Mouse (Mus musculus) neural tube, embryonic 13.5 days (tissue): ENCODE results near the gene Sucla2. TPM values are rescaled to one million over a fixed set of nuclear protein-coding genes. Genes with fewer than 3 reads are reported as not detected.
"Not testable (repeated sequence)": the region's sequence is repeated elsewhere in the genome, so short reads cannot be mapped to it uniquely, and the experiment has no call there.

Source experiments
- ATAC-seq: fragments of 200-750 bp; cut with Nextera tagmentation; 2 replicates; pipeline ENCODE4 v1.8.0; 2017; ENCODE audit warnings: low read depth, mild to moderate bottlenecking, moderate TSS enrichment, moderate library complexity
- H3K27ac ChIP-seq: fragments of 300-500 bp; sonication (generic); replicated peaks from 2 replicates; pipeline ENCODE4 v1.5.1; 2015; ENCODE audit warnings: moderate library complexity, mild to moderate bottlenecking, inconsistent platforms
- H3K27me3 ChIP-seq: fragments of 300-500 bp; sonication (generic); 2 replicates; pipeline ENCODE4 v1.6.1; 2015; ENCODE audit warnings: mild to moderate bottlenecking, inconsistent platforms
- H3K36me3 ChIP-seq: fragments of 300-500 bp; sonication (generic); 2 replicates; pipeline ENCODE4 v1.6.1; 2015; ENCODE audit warnings: mild to moderate bottlenecking, inconsistent platforms
- H3K4me1 ChIP-seq: fragments of 300-500 bp; sonication (generic); replicated peaks from 2 replicates; pipeline ENCODE4 v1.6.1; 2015; ENCODE audit warnings: inconsistent platforms
- H3K4me2 ChIP-seq: fragments of 300-500 bp; sonication (generic); 2 replicates; pipeline ENCODE4 v1.6.1; 2015; ENCODE audit warnings: inconsistent platforms, mild to moderate bottlenecking, moderate library complexity
- H3K4me3 ChIP-seq: fragments of 300-500 bp; sonication (generic); 2 replicates; pipeline ENCODE4 v1.5.1; 2015; ENCODE audit warnings: mild to moderate bottlenecking, inconsistent platforms
- H3K9ac ChIP-seq: fragments of 300-500 bp; sonication (generic); 2 replicates; pipeline ENCODE4 v1.6.1; 2015; ENCODE audit warnings: moderate library complexity, mild to moderate bottlenecking, inconsistent platforms
- H3K9me3 ChIP-seq: fragments of 300-500 bp; sonication (generic); 2 replicates; pipeline ENCODE4 v1.6.1; 2016; ENCODE audit warnings: inconsistent platforms
- whole genome bisulfite sequencing: fragments of 180-500 bp; shearing (Covaris S2); methylation state at CpG from one replicate; pipeline ENCODE4 v1.1.7; 2015; 5-methylcytosine and 5-hydroxymethylcytosine counted together
- polyA plus RNA-seq: library from polyadenylated mRNA; unstranded; fragments of >200 nt; fragmentation: Nextera tagmentation; extraction: Ambion mirVana; gene quantifications from 2 replicates; pipeline ENCODE4 v1.2.1, GENCODE M21; 2015

The Sucla2 gene
- polyA plus RNA-seq, 1 experiment from 2014 or later = 118 TPM

GRCm38 (mm10) chr14:73533755-73534465, 8.8 kb downstream of the Sucla2 start:
- Histone ChIP-seq H3K4me2 (no peak overlapping the region), H3K9me3 (no peaks in the 10 kb centered on the region), H3K36me3 (no peaks in the 10 kb centered on the region), H3K4me3 (no peak overlapping the region), H3K27me3 (peaks cover 13% of the 10 kb centered on the region), H3K4me1 (no peaks in the 10 kb centered on the region), H3K27ac (no peak overlapping the region), H3K9ac (no peak overlapping the region)
- WGBS = 73% methylated on average over 6 of the region's 6 CpGs
- ATAC-seq = no peak

GRCm38 (mm10) chr14:73535641-73536040, 10.5 kb downstream of the Sucla2 start:
- Histone ChIP-seq H3K9ac (no peak overlapping the region), H3K4me3 (no peak overlapping the region), H3K27ac (no peak overlapping the region), H3K27me3 (peaks cover 5% of the 10 kb centered on the region; the same call in 1 of the 2 replicates), H3K4me1 (no peaks in the 10 kb centered on the region), H3K9me3 (no peaks in the 10 kb centered on the region), H3K4me2 (no peak overlapping the region), H3K36me3 (no peaks in the 10 kb centered on the region)
- ATAC-seq = no peak
- WGBS = 95% methylated on average over 2 of the region's 2 CpGs

DNA sequence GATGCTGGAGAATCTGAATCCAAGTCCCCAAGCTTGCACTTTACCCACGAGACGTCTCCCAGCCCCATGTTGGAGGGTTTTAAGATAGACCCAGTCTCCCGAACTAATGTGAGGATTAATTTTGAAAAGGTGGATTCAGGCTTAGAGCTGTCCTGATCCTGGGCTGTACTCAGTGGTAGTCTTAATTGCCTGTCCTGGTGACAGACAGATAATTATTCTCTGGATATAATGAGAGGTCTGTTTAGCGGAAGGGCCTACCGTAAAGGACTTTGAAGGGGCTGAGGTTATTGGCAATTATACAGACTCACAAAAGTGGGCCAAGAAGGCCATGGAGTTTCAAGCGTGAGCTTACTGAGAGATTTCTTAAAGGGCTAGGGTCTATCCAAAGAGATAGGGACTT, 18.7 kb downstream of the Sucla2 start:
- Histone ChIP-seq H3K4me1 (no peaks in the 10 kb centered on the region), H3K4me2 (no peak overlapping the region), H3K27ac (no peak overlapping the region), H3K9ac (no peak overlapping the region), H3K9me3 (no peaks in the 10 kb centered on the region), H3K4me3 (no peak overlapping the region), H3K27me3 (no peaks in the 10 kb centered on the region), H3K36me3 (no peaks in the 10 kb centered on the region)
- no peak for ATAC-seq
- 60% methylated on average over 6 of the region's 6 CpGs for WGBS

GRCm38 (mm10) chr14:73547034-73547433, 21.9 kb downstream of the Sucla2 start:
- H3K27me3 ChIP-seq = no peaks in the 10 kb centered on the region
- H3K4me3 ChIP-seq = no peak overlapping the region
- 66% methylated on average over 4 of the region's 4 CpGs for WGBS
- H3K27ac ChIP-seq = no peak overlapping the region
- H3K4me2 ChIP-seq = no peak overlapping the region
- no peaks in the 10 kb centered on the region for H3K36me3 ChIP-seq
- no peaks in the 10 kb centered on the region for H3K9me3 ChIP-seq
- 0 out of 2 replicates have a peak, but pooled peaks cover under 1% of the 10 kb centered on the region for H3K4me1 ChIP-seq
- no peak for ATAC-seq
- no peak overlapping the region for H3K9ac ChIP-seq

DNA sequence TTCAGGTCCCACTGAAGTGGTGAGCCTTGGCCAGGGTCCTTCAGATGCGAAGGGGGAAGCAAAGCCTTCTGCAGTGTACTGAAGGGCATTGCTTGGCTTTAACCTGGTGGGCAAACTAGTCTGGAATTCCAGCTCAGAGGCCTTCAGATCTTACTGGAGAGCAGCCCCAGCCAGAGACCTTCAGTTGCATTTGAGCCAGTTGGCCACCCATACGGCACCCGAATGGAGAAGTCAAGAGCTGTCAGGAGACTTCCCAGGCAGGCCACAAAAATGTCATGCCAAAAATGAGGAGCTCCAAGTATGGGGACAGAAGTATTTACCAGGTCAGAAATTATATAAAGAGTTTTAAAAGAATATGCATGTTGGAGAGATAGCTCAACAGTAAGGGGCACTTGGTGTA, 22.9 kb downstream of the Sucla2 start, which contains the start of gene Nudt15:
TSS of gene Nudt15 (minus strand) at position 192 of the 400 bp plus-strand sequence.
- no peak within 1 kb of the TSS for H3K4me2 ChIP-seq
- H3K9ac ChIP-seq = no peak within 1 kb of the TSS
- H3K27me3 ChIP-seq = no peaks in the 10 kb centered on the region
- 87% methylated on average over 3 of the region's 3 CpGs for WGBS
- no peak within 1 kb of the TSS for H3K27ac ChIP-seq
- no peak within 1 kb of the TSS for H3K4me3 ChIP-seq
- ATAC-seq = no peak
- peaks cover 5% of the 10 kb centered on the region; the same call in 1 of the 2 replicates for H3K4me1 ChIP-seq
- no peaks in the 10 kb centered on the region for H3K9me3 ChIP-seq
- H3K36me3 ChIP-seq = no peaks in the 10 kb centered on the region

DNA sequence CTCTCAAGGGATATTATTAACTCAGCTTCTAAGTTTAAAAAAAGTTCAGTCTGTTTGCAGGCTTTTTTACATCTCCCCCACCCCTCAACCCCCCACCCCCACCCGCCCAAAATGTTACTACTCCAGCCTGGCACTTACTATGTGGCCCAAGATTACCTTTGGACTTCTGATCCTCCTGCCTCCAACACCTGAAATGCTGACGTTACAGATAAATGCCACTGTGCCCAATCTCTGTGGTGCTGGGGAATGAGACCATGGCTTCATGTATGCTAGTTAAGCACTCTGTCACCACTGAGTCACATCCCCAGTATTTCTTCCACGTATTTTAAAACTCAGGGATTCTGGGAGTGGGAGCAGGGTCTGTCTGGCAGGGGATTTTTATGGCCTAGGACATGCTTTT, 25.2 kb downstream of the Sucla2 start:
- H3K36me3 ChIP-seq = 0 out of 2 replicates have a peak, but pooled peaks cover 4% of the 10 kb centered on the region
- 55% methylated on average over 3 of the region's 3 CpGs for WGBS
- H3K27me3 ChIP-seq = no peaks in the 10 kb centered on the region
- H3K9ac ChIP-seq = no peak overlapping the region
- no peak overlapping the region for H3K27ac ChIP-seq
- H3K9me3 ChIP-seq = no peaks in the 10 kb centered on the region
- H3K4me2 ChIP-seq = no peak overlapping the region
- no peak overlapping the region for H3K4me3 ChIP-seq
- ATAC-seq = no peak
- peaks cover 20% of the 10 kb centered on the region for H3K4me1 ChIP-seq

GRCm38 (mm10) chr14:73550732-73551131, 25.6 kb downstream of the Sucla2 start:
- no peak overlapping the region for H3K4me2 ChIP-seq
- peaks cover 20% of the 10 kb centered on the region for H3K4me1 ChIP-seq
- peaks cover 8% of the 10 kb centered on the region; the same call in 1 of the 2 replicates for H3K36me3 ChIP-seq
- ATAC-seq = no peak
- WGBS = 36% methylated on average over 8 of the region's 8 CpGs
- H3K9me3 ChIP-seq = no peaks in the 10 kb centered on the region
- no peak overlapping the region for H3K9ac ChIP-seq
- no peak overlapping the region for H3K27ac ChIP-seq
- no peaks in the 10 kb centered on the region for H3K27me3 ChIP-seq
- H3K4me3 ChIP-seq = no peak overlapping the region

- Histone ChIP-seq H3K4me1 (peaks cover 20% of the 10 kb centered on the region), H3K9me3 (no peaks in the 10 kb centered on the region), H3K4me3 (no peak overlapping the region), H3K27me3 (no peaks in the 10 kb centered on the region), H3K36me3 (peaks cover 12% of the 10 kb centered on the region), H3K9ac (no peak overlapping the region), H3K27ac (no peak overlapping the region), H3K4me2 (no peak overlapping the region)
- ATAC-seq = no peak
- 82% methylated on average over 6 of the region's 6 CpGs for WGBS
These were observed 26.0 kb downstream of the Sucla2 start for GRCm38 (mm10) chr14:73551164-73551563.

DNA sequence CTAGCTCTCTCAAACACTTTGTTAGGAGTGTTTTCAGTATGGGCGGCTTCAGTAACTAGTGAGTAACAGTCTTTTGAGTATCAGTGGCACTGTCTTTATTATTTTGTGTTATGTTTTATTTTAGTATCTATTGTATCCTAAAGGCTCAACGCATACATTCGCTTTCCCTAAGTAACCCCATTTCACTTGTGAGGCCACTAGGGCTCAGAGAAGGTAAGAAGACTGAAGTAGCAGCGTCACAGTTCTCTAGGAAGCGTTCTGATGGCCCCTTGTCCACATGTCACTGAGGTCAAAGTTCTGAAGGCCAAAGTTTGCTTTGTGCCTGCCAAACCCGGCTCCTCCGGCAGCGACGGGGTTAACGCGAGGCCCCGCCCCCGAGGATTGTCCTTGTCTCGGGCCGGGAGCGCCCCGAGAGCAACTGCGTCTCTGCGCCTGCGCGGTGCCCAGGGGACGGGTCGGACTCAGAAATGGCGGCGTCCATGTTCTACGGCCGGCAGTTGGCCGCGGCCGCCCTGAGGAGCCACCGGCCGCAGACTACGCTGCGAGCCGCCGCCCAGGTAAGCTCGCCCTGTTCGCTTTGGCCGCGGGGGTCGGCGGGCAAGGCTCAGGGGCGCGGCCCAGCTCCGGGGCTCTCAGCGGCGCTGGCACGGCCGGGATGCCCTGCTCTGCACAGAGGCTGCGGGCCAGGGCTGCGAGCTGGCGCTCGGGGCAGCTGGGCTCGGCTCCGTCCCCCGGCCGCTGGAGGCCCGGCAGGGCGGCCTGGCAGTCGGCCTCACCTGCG, 27.4 kb downstream of the Sucla2 start:
- H3K27me3 ChIP-seq = no peaks in the 10 kb centered on the region
- H3K9ac ChIP-seq = peak overlapping the region; percentile 93
- H3K36me3 ChIP-seq = peaks cover 21% of the 10 kb centered on the region
- 3% methylated on average over 61 of the region's 61 CpGs for WGBS
- peak overlapping the region; percentile 81 for H3K27ac ChIP-seq
- no peaks in the 10 kb centered on the region for H3K9me3 ChIP-seq
- ATAC-seq = peak; percentile 94
- H3K4me3 ChIP-seq = peak overlapping the region; percentile 98
- peaks cover 20% of the 10 kb centered on the region for H3K4me1 ChIP-seq
- peak overlapping the region; percentile 85 for H3K4me2 ChIP-seq

- Histone ChIP-seq H3K4me2 (peak overlapping the region; percentile 85), H3K4me1 (peaks cover 20% of the 10 kb centered on the region), H3K4me3 (peak overlapping the region; percentile 98), H3K27me3 (no peaks in the 10 kb centered on the region), H3K27ac (peak overlapping the region; percentile 81), H3K9ac (peak overlapping the region; percentile 93), H3K9me3 (no peaks in the 10 kb centered on the region), H3K36me3 (peaks cover 21% of the 10 kb centered on the region)
- WGBS = 0% methylated on average over 10 of the region's 10 CpGs
- peak; percentile 73 for ATAC-seq
These were observed 28.1 kb downstream of the Sucla2 start for GRCm38 (mm10) chr14:73553122-73553696.

GRCm38 (mm10) chr14:73569831-73570230, 44.7 kb downstream of the Sucla2 start:
- not testable (repeated sequence) for H3K4me2 ChIP-seq, ATAC-seq, H3K4me3 ChIP-seq, H3K9ac ChIP-seq, H3K27ac ChIP-seq, H3K4me1 ChIP-seq, H3K27me3 ChIP-seq, H3K9me3 ChIP-seq
- 92% methylated on average over 4 of the region's 4 CpGs for WGBS
- peaks cover 33% of the 10 kb centered on the region for H3K36me3 ChIP-seq

GRCm38 (mm10) chr14:73571143-73571542, 46.0 kb downstream of the Sucla2 start:
- no peak for ATAC-seq
- Histone ChIP-seq H3K4me3 (no peak overlapping the region), H3K4me1 (no peaks in the 10 kb centered on the region), H3K9ac (no peak overlapping the region), H3K27ac (no peak overlapping the region), H3K4me2 (no peak overlapping the region), H3K36me3 (peaks cover 41% of the 10 kb centered on the region), H3K9me3 (no peaks in the 10 kb centered on the region), H3K27me3 (no peaks in the 10 kb centered on the region)
- WGBS = 96% methylated on average over 4 of the region's 4 CpGs
